Mouse (Mus musculus): Measurements from ENCODE around the gene Ntf5. TPM values are rescaled to one million over a fixed set of nuclear protein-coding genes. Genes with fewer than 3 reads are reported as not detected.
"Not testable (repeated sequence)": the region's sequence is repeated elsewhere in the genome, so short reads cannot be mapped to it uniquely, and the experiment has no call there.

Ntf5 gene
- polyA plus RNA-seq, 1 experiment from 2014 or later: 1.4 TPM

- H3K9me3 ChIP-seq (ENCODE audit: control insufficient read depth, low read length); H3K27me3 ChIP-seq (replicated peaks; ENCODE audit: control insufficient read depth, insufficient read depth, low read length): not testable (repeated sequence)
- H3K4me3 ChIP-seq (ENCODE audit: low read length): peak within 1 kb of the TSS; percentile 82
- peak within 1 kb of the TSS; percentile 95 for H3K27ac ChIP-seq (ENCODE audit: low read length)
- peak; percentile 88 for ATAC-seq
- peak within 1 kb of the TSS; percentile 67 for H3K4me2 ChIP-seq (ENCODE audit: low read depth, low read length)
- H3K9ac ChIP-seq (ENCODE audit: low read depth, low read length): peak within 1 kb of the TSS; percentile 77
- H3K4me1 ChIP-seq (ENCODE audit: control insufficient read depth, insufficient read depth, low read length): peaks cover 29% of the 10 kb centered on the region
- under 1% methylated on average over 31 of the region's 37 CpGs for WGBS
- H3K36me3 ChIP-seq (ENCODE audit: control insufficient read depth, insufficient read depth, low read length): peaks cover 13% of the 10 kb centered on the region
Measured at GRCm38 (mm10) chr7:45459564-45460140, 46.2 kb downstream of the Ntf5 start, which contains the start of gene Ftl1. Ftl1 (minus strand) TSS chr7:45459884.

- Histone ChIP-seq H3K4me3 (ENCODE audit: low read length) (peak overlapping the region; percentile 47), H3K27me3 (replicated peaks; ENCODE audit: control insufficient read depth, insufficient read depth, low read length) (no peaks in the 10 kb centered on the region), H3K4me2 (ENCODE audit: low read depth, low read length) (peak overlapping the region; percentile 54), H3K4me1 (ENCODE audit: control insufficient read depth, insufficient read depth, low read length) (peaks cover 32% of the 10 kb centered on the region), H3K27ac (ENCODE audit: low read length) (peak overlapping the region; percentile 95), H3K36me3 (ENCODE audit: control insufficient read depth, insufficient read depth, low read length) (peaks cover 9% of the 10 kb centered on the region), H3K9ac (ENCODE audit: low read depth, low read length) (peak overlapping the region; percentile 69), H3K9me3 (ENCODE audit: control insufficient read depth, low read length) (no peaks in the 10 kb centered on the region)
- 62% methylated on average over 7 of the region's 7 CpGs for WGBS
- peak; percentile 11 for ATAC-seq
Measured at GRCm38 (mm10) chr7:45460377-45460776, 46.9 kb downstream of the Ntf5 start.

- peak; percentile 57 for ATAC-seq
- Histone ChIP-seq H3K4me1 (ENCODE audit: control insufficient read depth, insufficient read depth, low read length) (peaks cover 37% of the 10 kb centered on the region), H3K9ac (ENCODE audit: low read depth, low read length) (peak overlapping the region; percentile 69), H3K4me2 (ENCODE audit: low read depth, low read length) (peak overlapping the region; percentile 54), H3K4me3 (ENCODE audit: low read length) (peak overlapping the region; percentile 47), H3K27me3 (replicated peaks; ENCODE audit: control insufficient read depth, insufficient read depth, low read length) (no peaks in the 10 kb centered on the region), H3K27ac (ENCODE audit: low read length) (peak overlapping the region; percentile 95), H3K36me3 (ENCODE audit: control insufficient read depth, insufficient read depth, low read length) (peaks cover 7% of the 10 kb centered on the region), H3K9me3 (ENCODE audit: control insufficient read depth, low read length) (no peaks in the 10 kb centered on the region)
- WGBS: 11% methylated on average over 13 of the region's 13 CpGs
Measured at GRCm38 (mm10) chr7:45460860-45461314, 47.4 kb downstream of the Ntf5 start.

- WGBS: 48% methylated on average over 5 of the region's 5 CpGs
- H3K4me3 ChIP-seq (ENCODE audit: low read length): no peak overlapping the region
- peak overlapping the region; percentile 95 for H3K27ac ChIP-seq (ENCODE audit: low read length)
- no peaks in the 10 kb centered on the region for H3K9me3 ChIP-seq (ENCODE audit: control insufficient read depth, low read length)
- peak overlapping the region; percentile 54 for H3K4me2 ChIP-seq (ENCODE audit: low read depth, low read length)
- H3K27me3 ChIP-seq (replicated peaks; ENCODE audit: control insufficient read depth, insufficient read depth, low read length): no peaks in the 10 kb centered on the region
- H3K36me3 ChIP-seq (ENCODE audit: control insufficient read depth, insufficient read depth, low read length): peaks cover 7% of the 10 kb centered on the region
- peak overlapping the region; percentile 69 for H3K9ac ChIP-seq (ENCODE audit: low read depth, low read length)
- peaks cover 39% of the 10 kb centered on the region for H3K4me1 ChIP-seq (ENCODE audit: control insufficient read depth, insufficient read depth, low read length)
- peak; percentile 1; the same call in 1 of the 2 replicates for ATAC-seq
Measured at GRCm38 (mm10) chr7:45461326-45461725, 47.8 kb downstream of the Ntf5 start.

GRCm38 (mm10) chr7:45461781-45462180 is 48.3 kb downstream of the Ntf5 start:
- ATAC-seq: no peak
- Histone ChIP-seq H3K27ac (ENCODE audit: low read length) (peak overlapping the region; percentile 95), H3K36me3 (ENCODE audit: control insufficient read depth, insufficient read depth, low read length) (peaks cover 7% of the 10 kb centered on the region), H3K4me2 (ENCODE audit: low read depth, low read length) (no peak overlapping the region), H3K9ac (ENCODE audit: low read depth, low read length) (no peak overlapping the region), H3K27me3 (replicated peaks; ENCODE audit: control insufficient read depth, insufficient read depth, low read length) (no peaks in the 10 kb centered on the region), H3K4me3 (ENCODE audit: low read length) (no peak overlapping the region), H3K4me1 (ENCODE audit: control insufficient read depth, insufficient read depth, low read length) (peaks cover 39% of the 10 kb centered on the region), H3K9me3 (ENCODE audit: control insufficient read depth, low read length) (no peaks in the 10 kb centered on the region)
- 69% methylated on average over 4 of the region's 4 CpGs for WGBS

- no peak overlapping the region for H3K4me2 ChIP-seq (ENCODE audit: low read depth, low read length)
- peak overlapping the region; percentile 17; the same call in 1 of the 2 replicates for H3K27ac ChIP-seq (ENCODE audit: low read length)
- no peaks in the 10 kb centered on the region for H3K9me3 ChIP-seq (ENCODE audit: control insufficient read depth, low read length)
- no peaks in the 10 kb centered on the region for H3K27me3 ChIP-seq (replicated peaks; ENCODE audit: control insufficient read depth, insufficient read depth, low read length)
- H3K4me3 ChIP-seq (ENCODE audit: low read length): no peak overlapping the region
- 84% methylated on average over 4 of the region's 4 CpGs for WGBS
- H3K4me1 ChIP-seq (ENCODE audit: control insufficient read depth, insufficient read depth, low read length): peaks cover 39% of the 10 kb centered on the region
- ATAC-seq: no peak
- H3K9ac ChIP-seq (ENCODE audit: low read depth, low read length): no peak overlapping the region
- H3K36me3 ChIP-seq (ENCODE audit: control insufficient read depth, insufficient read depth, low read length): peaks cover 3% of the 10 kb centered on the region
Measured at GRCm38 (mm10) chr7:45462325-45462724, 48.8 kb downstream of the Ntf5 start.

GRCm38 (mm10) chr7:45462868-45463267 is 49.4 kb downstream of the Ntf5 start:
- 73% methylated on average over 4 of the region's 4 CpGs for WGBS
- not testable (repeated sequence) for H3K4me3 ChIP-seq (ENCODE audit: low read length); H3K36me3 ChIP-seq (ENCODE audit: control insufficient read depth, insufficient read depth, low read length); ATAC-seq; H3K9me3 ChIP-seq (ENCODE audit: control insufficient read depth, low read length); H3K27me3 ChIP-seq (replicated peaks; ENCODE audit: control insufficient read depth, insufficient read depth, low read length); H3K27ac ChIP-seq (ENCODE audit: low read length); H3K9ac ChIP-seq (ENCODE audit: low read depth, low read length); H3K4me2 ChIP-seq (ENCODE audit: low read depth, low read length)
- peaks cover 37% of the 10 kb centered on the region for H3K4me1 ChIP-seq (ENCODE audit: control insufficient read depth, insufficient read depth, low read length)

- Histone ChIP-seq H3K9me3 (ENCODE audit: control insufficient read depth, low read length) (no peaks in the 10 kb centered on the region), H3K27ac (ENCODE audit: low read length) (no peak overlapping the region), H3K9ac (ENCODE audit: low read depth, low read length) (no peak overlapping the region), H3K4me1 (ENCODE audit: control insufficient read depth, insufficient read depth, low read length) (peaks cover 34% of the 10 kb centered on the region), H3K4me2 (ENCODE audit: low read depth, low read length) (no peak overlapping the region), H3K4me3 (ENCODE audit: low read length) (no peak overlapping the region), H3K27me3 (replicated peaks; ENCODE audit: control insufficient read depth, insufficient read depth, low read length) (no peaks in the 10 kb centered on the region), H3K36me3 (ENCODE audit: control insufficient read depth, insufficient read depth, low read length) (no peaks in the 10 kb centered on the region; the same call in 1 of the 2 replicates)
- ATAC-seq: no peak
- whole genome bisulfite sequencing: 93% methylated on average over 7 of the region's 7 CpGs
Measured at GRCm38 (mm10) chr7:45463987-45464778, 50.7 kb downstream of the Ntf5 start.

GRCm38 (mm10) chr7:45465112-45465511 is 51.6 kb downstream of the Ntf5 start:
- Histone ChIP-seq H3K27ac (ENCODE audit: low read length) (no peak overlapping the region), H3K9ac (ENCODE audit: low read depth, low read length) (no peak overlapping the region), H3K4me2 (ENCODE audit: low read depth, low read length) (peak overlapping the region; percentile 64; the same call in 1 of the 2 replicates), H3K4me1 (ENCODE audit: control insufficient read depth, insufficient read depth, low read length) (peaks cover 33% of the 10 kb centered on the region), H3K9me3 (ENCODE audit: control insufficient read depth, low read length) (no peaks in the 10 kb centered on the region), H3K36me3 (ENCODE audit: control insufficient read depth, insufficient read depth, low read length) (no peaks in the 10 kb centered on the region; the same call in 1 of the 2 replicates), H3K4me3 (ENCODE audit: low read length) (no peak overlapping the region), H3K27me3 (replicated peaks; ENCODE audit: control insufficient read depth, insufficient read depth, low read length) (no peaks in the 10 kb centered on the region)
- WGBS: 90% methylated on average over 12 of the region's 12 CpGs
- ATAC-seq: no peak

Data from intestine, embryonic 16.5 days (tissue).